Mouse (Mus musculus) gastrocnemius, postnatal 25 days (tissue): Measurements from ENCODE around the gene Sycp2. TPM values are rescaled to one million over a fixed set of nuclear protein-coding genes. Genes with fewer than 3 reads are reported as not detected.

Experiments used
- DNase-seq: peaks from one replicate; pipeline ENCODE4 v3.0.0; 2022
- long read RNA-seq, 2 experiments: library from polyadenylated mRNA; stranded (forward); transcript quantifications; one replicate each; pipeline ENCODE4 v2.0.0; 2021
- total RNA-seq, 2 experiments: library from RNA; stranded (reverse); gene quantifications; 1 replicate in 1 of 2; 2 replicates in 1 of 2; pipeline ENCODE4 v1.2.3; 2021

Gene Sycp2
- total RNA-seq: under 1 TPM; 0.11 to 0.13 TPM
- long read RNA-seq, experiment 1: 0 reads
- long read RNA-seq, experiment 2: 0 reads

DNA sequence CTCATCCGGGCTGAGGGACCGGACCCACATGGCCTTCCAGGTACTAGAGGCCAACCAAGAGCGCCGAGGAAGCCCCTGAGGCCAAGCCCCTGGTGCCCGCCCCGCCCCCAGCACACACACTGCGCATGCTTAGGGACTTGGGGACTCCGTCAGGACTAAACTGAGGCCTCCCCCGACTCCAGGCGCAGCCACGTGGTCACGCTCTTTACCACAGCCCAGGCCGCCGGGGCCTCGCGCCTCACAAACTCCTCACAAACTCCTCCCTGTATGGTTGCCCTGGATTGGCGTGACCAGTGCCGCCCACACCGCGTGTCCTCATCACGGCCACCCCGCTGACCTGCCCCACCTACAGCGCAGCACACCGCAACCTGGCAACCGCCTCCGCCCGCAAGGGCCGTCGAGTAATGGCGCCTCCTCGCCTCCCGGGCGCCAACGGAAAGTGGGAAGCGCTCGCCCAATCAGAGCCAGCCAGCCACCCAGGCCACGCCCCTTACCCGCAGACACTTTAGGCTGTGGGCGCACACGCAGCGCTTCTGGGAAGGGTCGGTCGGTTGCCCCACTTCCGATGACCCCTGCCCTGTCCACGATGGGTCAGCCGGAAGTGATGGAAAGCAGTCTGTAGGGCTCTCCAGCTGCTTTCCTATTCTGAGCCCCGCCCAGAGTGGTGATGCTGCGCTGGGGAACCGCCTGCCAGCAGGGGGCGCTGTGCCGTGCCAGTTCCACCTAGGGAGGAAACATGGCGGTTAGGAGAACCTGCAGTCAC lies at the start of gene Sycp2:
Sycp2 (minus strand) TSS at position 633 of the 763 bp plus-strand sequence.
- no peak for DNase-seq

DNA sequence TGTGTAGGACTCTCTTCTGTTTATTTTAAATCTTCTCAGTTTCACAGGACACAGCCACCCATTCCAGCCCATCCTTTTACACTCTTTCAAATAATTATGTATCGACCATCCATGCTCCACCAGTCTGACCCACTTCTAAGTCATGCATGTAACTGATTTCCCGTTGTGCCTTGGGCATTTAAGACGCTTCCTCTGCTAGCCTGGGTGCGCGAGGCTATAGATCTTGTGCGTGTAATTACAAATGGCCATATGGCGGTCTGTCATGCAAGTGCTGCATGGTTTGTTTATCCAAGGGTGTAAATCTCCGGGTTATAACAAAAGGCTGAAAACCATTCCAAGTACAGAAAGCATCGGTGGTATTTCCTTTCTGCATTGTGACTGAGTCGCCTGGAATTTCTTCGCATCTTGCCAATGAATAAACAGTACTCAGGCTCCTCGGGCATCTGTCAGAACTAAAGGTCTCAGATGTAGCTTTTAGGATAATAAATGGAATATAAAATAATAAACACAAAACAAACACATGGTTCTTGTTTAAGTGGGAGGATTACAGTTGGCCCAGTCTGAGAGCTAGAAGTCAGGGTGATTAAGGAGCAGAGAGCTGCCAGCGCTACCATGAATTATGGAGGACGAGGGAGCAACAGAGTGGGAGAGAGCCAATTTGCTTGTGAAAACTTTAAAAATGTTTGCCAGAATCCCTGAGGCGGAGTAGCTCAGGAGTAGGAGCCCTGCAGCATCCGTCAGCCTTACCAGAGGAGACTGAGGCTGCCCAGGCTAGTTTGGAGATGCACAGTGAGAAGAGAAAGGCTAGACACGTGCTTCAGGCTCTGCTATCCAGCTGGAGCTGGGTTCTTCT lies 47.4 kb upstream of the Sycp2 start:
- DNase-seq: no peak

DNA sequence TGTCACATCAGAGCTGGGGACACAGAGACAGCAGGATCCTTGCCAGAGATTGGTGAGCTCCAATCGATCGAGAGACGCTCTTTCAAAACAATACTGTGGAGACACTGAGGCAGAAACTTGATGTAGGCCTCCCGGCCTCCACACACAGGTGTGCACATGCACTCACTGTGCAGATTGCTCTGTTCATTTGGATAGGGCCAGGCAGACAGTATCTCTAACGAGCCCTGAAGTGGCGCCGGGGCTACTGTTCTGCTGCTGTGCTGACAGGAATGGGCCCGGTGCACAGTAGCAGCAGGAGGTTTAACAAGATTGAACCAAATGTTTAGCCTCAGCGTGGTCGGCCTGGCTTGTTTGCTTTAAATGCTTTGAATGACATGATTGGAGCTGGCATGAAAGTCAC lies 43.5 kb upstream of the Sycp2 start:
- DNase-seq: no peak

DNA sequence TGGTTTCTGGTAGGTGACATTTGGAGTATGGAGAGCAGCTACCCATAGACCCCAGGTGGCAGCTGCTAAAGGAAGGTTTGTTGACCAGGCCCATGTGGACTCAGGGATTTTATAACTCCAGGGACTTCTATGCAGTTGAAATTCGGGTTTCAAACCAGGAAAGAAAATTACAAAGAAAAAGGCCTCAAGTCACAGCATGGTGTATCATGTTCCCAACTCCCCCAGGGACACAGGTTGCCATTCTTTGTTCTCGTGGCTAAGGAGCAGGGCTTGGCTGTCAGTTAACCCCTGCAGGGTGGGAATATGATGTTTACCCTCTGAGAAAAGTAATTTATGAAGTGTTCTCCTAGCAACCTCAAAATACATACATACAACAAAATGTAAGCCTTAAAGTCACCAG lies 42.8 kb upstream of the Sycp2 start:
- DNase-seq: no peak

DNA sequence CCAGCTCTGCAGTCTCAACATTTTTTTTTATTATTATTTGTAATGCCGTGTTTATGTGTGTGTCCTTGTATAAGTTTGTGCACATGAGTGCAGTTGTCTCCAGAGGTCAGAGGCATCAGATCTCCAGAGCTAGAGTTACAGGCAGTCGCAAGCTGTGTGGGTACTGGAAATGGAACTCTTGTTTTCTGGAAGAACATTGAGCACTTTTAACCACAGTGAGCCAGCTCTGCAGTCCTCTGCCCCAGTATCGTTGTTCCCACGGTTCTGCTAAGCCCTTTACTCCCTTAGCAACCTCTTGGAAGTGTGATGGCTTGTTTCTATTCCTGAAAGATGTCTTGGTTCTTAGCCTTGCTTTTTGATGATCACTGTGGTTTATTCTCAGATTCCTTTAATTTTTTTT lies 41.9 kb upstream of the Sycp2 start:
- no peak for DNase-seq

DNA sequence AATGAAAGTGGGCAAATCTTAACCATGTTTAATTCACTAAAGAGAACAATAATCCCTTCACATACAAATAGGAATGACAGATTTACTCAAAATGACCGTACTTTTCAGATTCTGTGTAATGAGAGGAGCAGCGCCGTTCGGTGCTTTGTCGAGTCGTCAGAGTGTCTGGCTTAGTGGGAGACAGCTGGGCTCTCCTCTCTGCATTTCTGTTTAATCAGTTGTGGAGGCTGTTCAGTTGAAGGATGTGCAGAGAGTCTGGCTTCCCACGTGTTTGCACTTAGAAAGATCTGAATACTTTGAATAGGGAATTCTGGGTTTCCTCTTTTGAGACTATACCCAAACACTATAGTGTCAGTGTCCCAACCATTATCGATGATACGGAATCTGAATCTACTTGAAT lies 29.8 kb upstream of the Sycp2 start:
- DNase-seq: no peak

DNA sequence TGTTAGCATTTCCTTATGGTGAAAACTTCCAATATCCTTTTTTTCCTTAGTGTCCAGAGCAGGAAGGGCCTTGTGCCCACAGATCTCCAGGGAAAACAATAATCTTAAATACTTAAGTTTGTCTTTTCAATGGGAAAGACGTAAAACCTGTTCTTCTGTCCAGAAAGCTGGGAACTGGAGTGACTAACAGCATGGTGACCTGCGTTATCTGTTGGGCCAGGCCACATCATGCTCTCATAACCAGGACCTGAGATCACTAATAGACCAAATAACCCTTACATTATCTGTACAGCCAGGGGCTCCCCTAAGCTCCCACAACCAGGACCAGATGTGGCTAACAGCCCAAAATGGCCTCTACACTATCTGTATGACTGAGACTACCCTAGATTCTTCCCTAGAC lies 26.4 kb upstream of the Sycp2 start:
- no peak for DNase-seq

DNA sequence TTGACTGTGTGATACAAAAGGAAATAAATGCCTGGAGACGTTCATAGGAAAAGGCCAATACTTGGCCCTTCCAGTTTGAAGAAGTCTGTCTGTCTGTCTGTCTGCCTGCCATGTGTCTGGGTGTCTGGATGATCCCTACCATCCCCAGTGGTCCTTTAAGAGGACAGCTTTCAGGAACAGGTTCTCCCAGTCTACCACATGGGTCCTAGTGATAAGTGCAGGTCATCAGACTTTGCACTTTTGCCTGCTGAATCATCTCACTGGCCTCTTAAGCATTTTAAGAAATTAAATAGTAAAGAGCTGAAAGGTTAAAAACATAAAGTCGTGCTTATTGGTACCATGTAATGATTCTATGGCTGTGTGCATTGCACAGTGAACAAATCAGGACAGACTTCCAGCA lies 26.0 kb upstream of the Sycp2 start:
- DNase-seq: no peak

DNA sequence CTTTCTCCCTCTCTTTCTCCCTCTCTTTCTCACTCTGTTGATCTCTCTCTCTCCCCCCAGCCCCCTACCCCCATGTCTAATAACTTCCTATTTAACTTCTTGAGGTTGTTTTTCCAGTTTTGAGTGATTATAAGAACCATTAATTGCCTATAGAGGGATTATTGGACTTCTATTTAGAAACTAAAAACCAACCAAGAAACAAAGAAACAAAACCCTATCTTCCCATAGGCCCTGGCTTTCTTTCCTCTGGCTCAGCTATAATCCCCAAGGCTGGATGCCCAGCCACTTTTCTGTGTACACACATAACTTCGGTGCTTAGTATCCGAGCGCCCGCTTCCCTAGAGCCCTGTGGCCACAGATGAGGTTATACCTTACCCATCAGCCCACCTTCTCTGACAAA lies 22.7 kb upstream of the Sycp2 start, which contains the start of gene Cdh26:
Cdh26 (plus strand) TSS at position 301 of the 400 bp plus-strand sequence.
- no peak for DNase-seq

DNA sequence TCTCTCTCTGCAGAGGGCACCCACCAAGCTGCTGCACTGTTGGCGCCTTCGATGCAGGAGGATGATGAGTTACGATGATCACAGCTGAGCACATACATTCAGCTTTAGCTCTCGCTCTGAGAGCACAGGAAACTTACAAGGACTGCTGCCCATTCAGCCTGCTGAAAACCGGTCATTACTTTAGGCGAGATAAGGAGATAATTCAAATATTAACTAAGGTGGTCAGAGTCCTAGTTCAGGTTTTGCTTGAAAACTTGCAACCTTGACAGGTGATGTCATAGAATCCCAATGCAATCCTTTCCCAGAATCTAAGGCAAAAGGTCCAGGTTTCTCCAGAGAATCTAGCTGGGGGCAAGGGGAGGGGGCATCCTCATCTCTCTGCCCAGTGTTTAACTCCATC lies 21.9 kb upstream of the Sycp2 start:
- DNase-seq: no peak

DNA sequence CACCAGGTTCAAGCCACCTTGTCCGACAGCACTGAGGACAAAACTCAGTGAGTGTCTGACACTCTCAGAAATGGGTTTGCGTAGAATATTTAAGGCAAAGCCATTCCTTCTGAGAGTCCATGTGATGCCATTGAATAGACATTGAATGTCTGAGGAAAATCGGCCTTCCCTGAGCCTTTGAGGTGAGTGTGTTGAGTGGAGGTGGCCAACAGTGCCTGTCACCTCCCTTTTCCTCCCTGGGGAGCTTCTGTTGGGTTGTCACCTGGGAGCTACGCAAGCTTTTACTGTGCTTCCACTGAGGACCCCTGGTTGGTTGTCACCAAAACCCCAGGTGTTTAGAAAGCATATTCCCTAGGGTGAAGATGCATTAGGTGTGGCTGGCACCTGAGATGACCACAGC lies 21.2 kb upstream of the Sycp2 start:
- DNase-seq: no peak

DNA sequence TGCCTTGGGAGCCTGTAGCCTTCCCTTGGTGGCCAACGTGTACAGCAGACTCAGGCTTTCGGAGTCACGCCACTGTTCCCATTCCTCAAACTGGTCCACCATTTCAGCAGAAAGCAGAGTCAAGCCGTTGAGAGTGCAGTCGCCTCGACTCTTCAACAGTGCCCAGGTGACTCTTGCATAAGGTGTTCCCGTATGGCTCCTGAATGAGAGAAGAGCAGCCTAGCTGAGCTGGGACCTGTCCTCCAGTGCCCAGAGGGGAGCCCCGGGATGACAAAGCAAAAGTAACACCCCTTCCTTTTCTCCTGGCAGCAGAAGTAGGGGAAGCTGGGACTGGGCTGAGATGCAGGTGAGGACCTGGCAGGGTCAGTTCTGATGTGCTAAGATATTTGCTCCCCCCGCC lies 20.7 kb upstream of the Sycp2 start:
- no peak for DNase-seq

DNA sequence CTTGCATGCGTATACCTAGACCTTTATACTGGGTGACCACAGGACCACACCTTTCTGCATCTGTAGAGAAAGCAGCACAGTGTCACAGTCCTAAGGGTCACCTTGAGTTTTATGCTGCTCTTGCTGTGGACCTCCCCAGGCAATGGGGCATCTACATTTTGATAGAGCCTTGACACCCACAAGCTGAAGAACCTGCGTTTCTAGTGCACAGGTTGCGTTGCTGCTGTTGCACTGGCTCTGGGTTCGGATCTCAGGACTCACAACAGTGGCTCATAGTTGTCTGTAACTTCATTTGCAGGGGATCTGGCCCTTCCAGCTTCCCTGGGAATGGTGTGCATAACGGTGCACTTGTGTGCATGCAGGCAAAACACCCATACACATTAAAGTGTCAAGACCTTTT lies 19.7 kb upstream of the Sycp2 start:
- DNase-seq: no peak

DNA sequence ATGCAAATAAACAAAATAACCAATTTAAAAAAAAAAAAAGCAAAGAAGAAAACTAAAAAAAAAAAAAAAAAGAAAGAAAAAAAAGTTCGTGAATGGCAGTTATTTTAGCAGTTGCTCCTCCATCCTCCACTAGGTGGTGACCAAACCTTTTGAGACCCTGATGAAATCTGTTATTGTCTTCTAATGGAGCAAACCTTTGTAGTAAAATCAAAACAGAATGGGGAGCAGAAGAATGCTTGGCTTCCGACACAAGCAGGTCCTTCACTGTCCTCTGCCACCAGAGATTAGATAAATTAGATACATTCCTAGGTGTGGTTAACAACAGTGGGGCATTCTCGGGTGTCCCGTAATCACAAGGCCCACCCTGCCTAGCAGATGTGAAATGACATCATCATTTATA lies 18.7 kb upstream of the Sycp2 start:
- peak; percentile 2 for DNase-seq

DNA sequence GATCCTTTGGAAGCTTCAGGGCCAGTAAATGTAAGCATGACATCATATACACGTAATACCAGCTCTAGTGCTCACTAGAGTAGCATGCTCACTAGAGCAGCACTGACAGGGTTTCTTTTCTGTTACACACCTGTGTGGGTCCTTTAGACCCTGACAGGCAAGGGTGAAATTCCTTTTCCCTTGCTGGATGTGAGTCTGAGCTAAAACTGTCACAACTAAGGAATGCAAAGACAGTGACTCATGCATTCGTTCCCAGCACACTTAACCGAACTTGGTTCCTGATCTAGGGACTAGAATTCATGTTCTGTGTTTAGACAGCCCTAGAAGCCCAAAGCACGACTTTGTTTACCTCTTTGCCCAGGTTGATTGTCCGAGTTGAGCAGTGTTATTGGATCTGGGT lies 15.7 kb upstream of the Sycp2 start:
- DNase-seq: no peak

DNA sequence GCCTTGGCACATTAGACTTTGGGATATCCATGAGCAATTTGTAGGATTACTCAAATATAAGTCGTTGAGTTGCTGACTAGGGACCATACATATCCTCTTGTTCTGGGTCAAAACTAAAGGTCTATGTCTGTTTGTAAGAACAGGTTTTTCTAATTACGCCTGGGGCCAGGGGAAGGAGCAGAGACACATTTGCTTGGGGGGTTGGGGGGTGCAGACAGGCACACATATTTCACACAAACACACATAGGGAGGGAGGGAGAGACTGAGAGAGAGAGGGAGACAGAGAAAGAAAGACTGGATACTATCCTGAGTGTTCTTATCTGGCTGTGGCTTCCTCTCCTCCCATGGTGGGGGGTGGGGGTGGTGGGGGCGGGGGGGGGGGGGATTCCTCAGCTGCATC lies 14.7 kb upstream of the Sycp2 start:
- DNase-seq: no peak

DNA sequence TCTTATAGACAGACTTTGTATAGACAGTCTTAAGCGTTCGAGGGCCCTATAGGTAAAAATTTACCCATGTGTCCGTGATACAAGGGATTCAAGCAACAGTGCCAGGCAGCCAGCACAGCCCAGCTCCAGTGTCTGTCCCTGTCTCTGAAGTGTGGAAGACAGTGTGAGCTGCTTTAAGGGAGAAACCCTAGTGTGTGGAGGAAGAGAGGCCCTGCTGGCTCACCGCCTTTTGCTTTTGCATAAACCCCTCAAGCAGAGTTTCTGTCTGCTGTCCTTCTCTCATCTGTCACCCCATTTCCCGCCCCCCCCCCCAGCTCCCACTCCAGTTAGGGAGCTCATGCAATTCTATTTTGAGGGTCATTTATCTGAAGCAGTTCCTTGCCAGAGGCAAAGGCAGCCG lies 14.1 kb upstream of the Sycp2 start:
- DNase-seq: no peak

DNA sequence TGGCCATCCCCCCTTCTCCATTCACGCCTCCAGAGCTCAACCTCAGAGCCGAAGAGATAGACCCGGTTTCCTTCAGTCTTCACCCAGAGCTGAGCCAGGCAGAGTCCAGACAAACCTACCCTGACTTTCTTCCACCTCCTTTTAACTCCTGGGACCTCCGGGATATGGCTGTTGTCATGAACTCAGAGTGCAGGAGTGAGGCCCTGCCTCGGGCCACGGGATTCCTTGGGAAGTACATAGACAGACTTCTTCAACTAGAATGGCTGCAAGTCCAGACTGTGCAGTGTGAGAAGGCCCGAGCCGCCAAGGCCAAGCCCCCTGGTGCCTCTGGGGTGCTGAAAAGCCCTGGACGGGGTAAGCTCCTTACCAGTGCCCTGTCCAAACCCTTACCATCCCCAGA lies 13.1 kb upstream of the Sycp2 start:
- no peak for DNase-seq

DNA sequence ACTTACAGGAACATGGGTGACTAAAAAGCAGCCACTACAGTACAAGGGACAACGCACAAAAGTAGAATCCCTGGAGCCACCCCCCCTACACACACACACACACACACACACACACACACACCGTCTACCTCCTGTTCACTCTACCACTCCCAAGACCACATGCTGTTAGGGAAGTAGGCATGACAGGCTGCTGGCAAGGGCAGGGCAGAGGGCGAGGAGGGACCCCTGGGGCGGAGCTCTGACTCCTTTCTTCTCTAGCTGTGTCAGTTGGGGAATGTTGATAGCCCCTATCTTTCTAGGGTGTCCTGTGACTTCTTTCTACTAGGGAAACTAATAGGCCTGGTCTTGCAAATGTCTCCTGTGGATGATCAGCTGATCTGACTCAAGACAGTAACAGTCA lies 9.5 kb upstream of the Sycp2 start:
- no peak for DNase-seq

DNA sequence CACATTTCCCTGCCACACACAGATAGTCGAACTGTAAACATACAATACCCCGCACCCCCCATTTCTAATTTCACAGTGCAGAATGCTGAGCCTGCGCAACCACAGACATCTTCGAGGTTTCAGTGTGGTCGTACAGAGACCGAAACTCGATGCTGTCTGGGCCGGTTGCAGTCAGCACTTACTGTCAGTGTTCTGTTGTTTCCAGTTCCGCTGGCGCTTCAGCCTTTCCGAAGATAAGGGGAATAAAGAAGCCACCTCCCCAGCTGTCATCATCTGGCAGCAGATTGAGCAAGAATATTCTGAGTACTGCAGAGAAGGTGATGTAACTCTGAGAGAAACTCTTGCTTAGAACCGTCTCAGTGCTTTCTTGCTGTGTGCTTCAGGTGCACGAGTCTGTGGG lies 8.9 kb upstream of the Sycp2 start:
- no peak for DNase-seq

DNA sequence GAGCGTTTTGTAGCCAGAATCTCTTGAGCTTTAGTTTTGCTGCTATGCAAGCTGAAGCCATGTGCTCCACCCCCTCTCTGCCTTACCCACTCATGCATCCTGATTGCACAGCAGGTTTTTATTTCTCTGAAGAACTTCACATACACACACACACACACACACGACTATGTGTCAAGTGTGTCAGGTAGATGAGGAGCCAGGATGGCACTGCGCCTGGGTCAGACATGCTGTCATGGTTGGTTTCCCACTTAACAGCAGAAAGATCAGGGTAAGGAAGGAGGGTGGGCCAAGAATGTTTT lies 7.6 kb upstream of the Sycp2 start:
- DNase-seq: no peak

DNA sequence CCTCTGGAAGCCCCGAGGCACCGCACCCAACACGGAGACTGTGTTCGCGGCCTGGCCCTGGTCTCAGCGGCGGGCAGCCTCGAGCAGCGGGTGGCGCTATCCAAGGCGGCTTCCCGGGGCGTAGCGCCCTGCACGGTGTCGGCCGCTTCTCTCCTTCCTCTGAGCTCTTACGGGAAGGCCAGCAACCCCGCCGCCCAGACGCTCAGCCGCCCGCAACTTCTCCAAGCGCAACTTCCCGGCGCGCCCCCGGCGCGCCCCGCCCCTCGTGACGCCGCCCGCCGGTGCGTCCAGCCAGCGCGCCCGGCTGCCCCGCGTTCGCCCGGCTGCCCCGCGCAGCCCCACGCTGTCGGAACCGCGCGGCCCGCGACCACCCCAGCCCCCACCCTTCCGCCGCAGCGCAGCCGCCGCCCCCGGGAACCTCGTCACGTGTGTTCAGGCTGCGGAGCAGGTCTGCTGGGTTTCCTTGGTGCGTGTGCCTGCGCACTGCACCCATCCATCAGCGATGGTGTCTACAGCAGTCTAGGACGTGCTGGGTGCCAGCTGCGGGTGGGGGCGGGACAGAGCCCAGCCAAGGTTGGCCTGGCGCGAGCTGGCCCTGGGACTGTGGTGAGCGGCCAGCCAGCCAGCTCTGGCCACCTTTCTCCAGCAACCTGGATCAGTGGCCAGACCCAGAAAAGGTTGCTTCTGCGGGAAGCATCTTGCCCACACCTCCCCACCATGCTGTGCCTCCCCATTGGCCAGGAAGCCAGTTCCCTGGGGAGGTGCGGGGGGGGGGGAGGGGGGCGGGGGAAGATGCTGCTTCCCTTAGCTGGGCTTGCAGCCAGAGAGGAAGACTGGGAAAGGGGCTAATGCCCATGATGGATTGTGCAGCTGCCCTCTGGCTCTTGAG lies 7.0 kb upstream of the Sycp2 start, which contains the start of the genes Ppp1r3d and Fam217b:
Ppp1r3d (minus strand) TSS at position 212 of the 889 bp plus-strand sequence.
Fam217b (plus strand) TSS at position 264 of the 889 bp plus-strand sequence.
- peak; percentile 75 for DNase-seq
